Mouse (Mus musculus): ENCODE data around the gene Gm3476.
A peak's percentile ranks its signal among the peaks of the same experiment; 100 is the strongest.
"Not testable (repeated sequence)": the region's sequence is repeated elsewhere in the genome, so short reads cannot be mapped to it uniquely, and the experiment has no call there.

Gene Gm3476

DNA sequence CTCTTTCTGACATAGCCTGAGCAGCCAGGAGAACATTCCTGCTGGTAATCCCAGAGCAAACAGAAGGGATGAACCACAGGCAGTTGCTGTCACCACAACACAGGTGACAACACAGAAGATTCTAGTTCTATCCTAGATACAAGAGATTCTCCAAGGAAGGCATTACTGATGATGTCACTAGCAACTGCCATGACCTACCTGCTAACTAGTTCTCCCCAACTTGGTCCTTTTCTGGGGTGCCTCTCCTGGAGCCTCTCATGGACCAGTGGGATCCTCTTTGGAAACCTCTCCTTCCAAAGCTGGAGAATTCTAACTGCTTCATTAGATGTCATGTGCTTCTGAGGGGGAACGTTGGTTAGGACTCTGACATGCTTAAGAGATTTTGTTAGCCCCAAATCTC lies at the start of gene Gm3476:
Gene Gm3476, minus strand, starts transcription at position 101 of the 400 bp plus-strand sequence.
- DNase-seq (ENCODE audit: low read depth, low spot score): not testable (repeated sequence)

DNA sequence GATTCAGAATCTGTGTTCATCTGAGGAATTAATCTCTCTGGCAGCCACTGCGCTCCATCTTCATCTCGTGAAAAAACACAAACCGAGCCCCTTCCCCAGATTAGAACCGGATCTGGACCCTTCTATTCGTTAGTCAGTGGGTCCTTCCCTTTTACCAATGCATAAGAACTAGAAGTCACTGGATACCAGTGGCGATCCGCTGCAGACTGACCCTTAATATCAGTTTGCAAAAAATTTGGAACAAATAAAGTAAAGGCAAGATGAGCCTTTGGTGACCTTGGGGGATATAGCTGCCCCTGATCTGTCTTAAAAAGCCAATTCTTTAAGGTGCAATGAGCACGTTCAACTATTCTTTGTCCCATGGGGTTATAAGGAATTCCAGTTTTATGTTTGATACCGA lies 37.9 kb upstream of the Gm3476 start:
- DNase-seq (ENCODE audit: low read depth, low spot score): not testable (repeated sequence)

DNA sequence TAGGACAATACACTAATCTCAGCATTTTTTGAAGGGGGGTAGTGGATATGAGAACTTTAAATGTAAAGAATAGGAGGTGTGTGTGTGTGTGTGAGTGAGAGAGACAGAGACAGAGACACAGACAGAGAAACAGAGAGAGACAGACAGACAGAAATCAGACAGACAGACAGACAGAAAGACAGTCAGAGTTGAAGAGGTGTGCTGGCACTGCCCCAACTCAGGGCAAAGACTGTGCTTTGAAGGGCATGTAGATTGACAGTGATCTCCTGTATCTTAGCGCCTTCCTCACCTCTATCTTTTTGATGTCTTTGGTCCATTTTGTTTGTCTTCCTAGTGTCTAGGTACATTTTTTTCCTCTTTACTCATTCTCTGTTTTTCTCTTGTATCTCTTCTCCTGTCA lies 35.5 kb upstream of the Gm3476 start:
- not testable (repeated sequence) for DNase-seq (ENCODE audit: low read depth, low spot score)

DNA sequence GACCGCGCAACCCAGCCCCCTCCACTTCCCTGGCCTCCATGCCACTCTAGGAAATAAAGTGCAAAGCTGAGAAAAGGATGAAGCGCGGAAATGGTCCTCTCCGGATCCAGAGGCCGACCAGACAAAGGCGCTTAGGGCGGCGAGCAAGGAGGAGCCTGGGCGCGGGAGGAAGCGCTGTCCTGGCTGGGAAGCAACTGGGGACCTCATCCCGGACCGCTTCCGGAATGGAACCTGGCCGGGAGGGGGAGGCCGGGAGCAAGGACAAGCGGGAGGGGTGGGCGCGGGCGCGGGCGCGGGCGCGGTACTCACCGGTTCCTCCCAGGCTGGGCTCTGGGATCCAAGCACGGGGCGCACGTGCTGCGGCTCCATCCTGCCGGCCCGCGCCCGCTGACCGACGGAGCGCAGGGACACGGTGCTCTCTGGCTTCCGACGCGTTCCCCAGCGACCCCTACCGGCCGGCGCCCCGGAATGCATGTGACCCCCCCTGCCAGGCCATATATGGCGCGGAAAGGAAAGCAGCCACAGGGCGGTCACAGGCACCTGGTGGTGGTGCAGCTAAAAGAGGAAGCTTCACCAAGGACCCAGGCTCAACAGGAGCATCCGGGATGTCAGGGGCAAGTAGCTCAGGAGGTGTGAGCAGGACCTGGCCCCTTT lies 17.2 kb downstream of the Gm3476 start, which contains the start of gene Gm3468:
Gene Gm3468, minus strand, starts transcription at position 394 of the 654 bp plus-strand sequence.
- peak; percentile 35 for DNase-seq (ENCODE audit: low read depth, low spot score)

DNA sequence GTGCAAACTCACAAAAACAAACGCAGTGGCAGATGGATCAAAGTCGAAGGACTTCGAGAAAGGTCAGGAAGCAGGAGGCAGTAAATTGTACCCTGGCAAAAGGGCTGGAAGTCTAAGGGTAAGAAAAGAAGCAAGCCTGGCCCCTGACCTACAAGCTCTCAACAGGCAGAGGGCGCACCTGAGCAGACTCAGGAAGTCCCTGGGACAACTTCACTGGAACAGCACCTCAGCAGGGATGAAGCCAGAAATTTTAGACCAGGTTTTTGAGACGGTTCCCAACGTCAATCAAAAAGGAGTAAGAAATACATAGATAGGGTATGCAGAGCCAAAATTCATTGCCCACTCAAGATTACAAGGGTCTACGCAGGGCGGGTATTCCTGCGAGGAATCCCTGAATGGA lies 18.1 kb downstream of the Gm3476 start:
- not testable (repeated sequence) for DNase-seq (ENCODE audit: low read depth, low spot score)

DNA sequence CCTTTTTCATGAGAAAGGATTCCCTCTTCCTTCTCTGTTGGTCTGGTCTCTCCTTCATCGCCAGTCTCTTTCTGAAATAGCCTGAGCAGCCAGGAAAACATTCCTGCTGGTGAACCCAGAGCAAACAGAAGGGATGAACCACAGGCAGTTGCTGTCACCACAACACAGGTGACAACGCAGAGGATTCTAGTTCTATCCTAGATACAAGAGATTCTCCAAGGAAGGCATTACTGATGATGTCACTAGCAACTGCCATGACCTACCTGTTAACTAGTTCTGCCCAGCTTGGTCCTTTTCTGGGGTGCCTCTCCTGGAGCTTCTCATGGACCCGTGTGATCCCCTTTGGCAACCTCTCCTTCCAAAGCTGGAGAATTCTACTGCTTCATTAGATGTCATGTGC lies 31.8 kb downstream of the Gm3476 start, which contains the start of gene Gm8206:
Gene Gm8206, minus strand, starts transcription at position 101 of the 400 bp plus-strand sequence.
- not testable (repeated sequence) for DNase-seq (ENCODE audit: low read depth, low spot score)

DNA sequence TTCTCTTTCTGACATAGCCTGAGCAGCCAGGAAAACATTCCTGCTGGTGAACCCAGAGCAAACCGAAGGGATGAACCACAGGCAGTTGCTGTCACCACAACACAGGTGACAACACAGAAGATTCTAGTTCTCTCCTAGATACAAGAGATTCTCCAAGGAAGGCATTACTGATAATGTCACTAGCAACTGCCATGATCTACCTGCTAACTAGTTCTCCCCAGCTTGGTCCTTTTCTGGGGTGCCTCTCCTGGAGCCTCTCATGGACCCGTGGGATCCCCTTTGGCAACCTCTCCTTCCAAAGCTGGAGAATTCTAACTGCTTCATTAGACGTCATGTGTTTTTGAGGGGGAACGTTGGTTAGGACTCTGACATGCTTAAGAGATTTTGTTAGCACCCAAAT lies 67.4 kb downstream of the Gm3476 start, which contains the start of gene Gm6337:
Gene Gm6337, minus strand, starts transcription at position 101 of the 400 bp plus-strand sequence.
- not testable (repeated sequence) for DNase-seq (ENCODE audit: low read depth, low spot score)

All from embryo, embryonic 11.5 days (tissue).